Mouse (Mus musculus) stomach, adult 2 months (tissue): Measurements from ENCODE around the gene L3hypdh. TPM values are rescaled to one million over a fixed set of nuclear protein-coding genes. Genes with fewer than 3 reads are reported as not detected.

Experiments used
- polyA plus RNA-seq: library from polyadenylated mRNA; depleted of rRNA; stranded (reverse); fragments of >200 nt; gene quantifications from 2 replicates; pipeline ENCODE4 v1.2.3, GENCODE M21; 2012; rRNA removed

L3hypdh gene
- 3.4 and 4.7 TPM in 2 replicates for polyA plus RNA-seq

GRCm38 (mm10) chr12:72085329-72086165 lies at the start of gene L3hypdh, which contains the start of gene Jkamp:
Gene L3hypdh (minus strand): TSS chr12:72085439.
Gene Jkamp (plus strand): TSS chr12:72085589.

GRCm38 (mm10) chr12:72070327-72071269 lies 14.6 kb downstream of the L3hypdh start, which contains the start of gene Gpr135:
Gene Gpr135 (minus strand): TSS chr12:72071125.

Other genes starting within 250 kb of the L3hypdh start
- 0.47 and 1.1 TPM in 2 replicates for gene Gpr135, start 14.3 kb downstream of the L3hypdh start, polyA plus RNA-seq
- gene Jkamp, start 150 bp upstream of the L3hypdh start, polyA plus RNA-seq, result 20.3 and 23.2 TPM in 2 replicates
- gene Ccdc175, start 99.6 kb upstream of the L3hypdh start, polyA plus RNA-seq, result not detected in 2 replicates